Mouse (Mus musculus) activated CD4-positive, CD25-positive, alpha-beta regulatory T cell, adult 4 months (primary cell): Measurements from ENCODE around the gene Rab34. TPM values are rescaled to one million over a fixed set of nuclear protein-coding genes. Genes with fewer than 3 reads are reported as not detected.

Source experiments
- ATAC-seq: one replicate; pipeline ENCODE4 v1.8.0; 2017
- polyA plus RNA-seq, 2 experiments: library from polyadenylated mRNA; unstranded; fragments of 100-300 nt; shearing (Covaris generic); gene quantifications; one replicate each; pipeline ENCODE4 v1.2.1; 2017

The Rab34 gene
- polyA plus RNA-seq, 2 experiments from 2014 or later, result not detected

DNA sequence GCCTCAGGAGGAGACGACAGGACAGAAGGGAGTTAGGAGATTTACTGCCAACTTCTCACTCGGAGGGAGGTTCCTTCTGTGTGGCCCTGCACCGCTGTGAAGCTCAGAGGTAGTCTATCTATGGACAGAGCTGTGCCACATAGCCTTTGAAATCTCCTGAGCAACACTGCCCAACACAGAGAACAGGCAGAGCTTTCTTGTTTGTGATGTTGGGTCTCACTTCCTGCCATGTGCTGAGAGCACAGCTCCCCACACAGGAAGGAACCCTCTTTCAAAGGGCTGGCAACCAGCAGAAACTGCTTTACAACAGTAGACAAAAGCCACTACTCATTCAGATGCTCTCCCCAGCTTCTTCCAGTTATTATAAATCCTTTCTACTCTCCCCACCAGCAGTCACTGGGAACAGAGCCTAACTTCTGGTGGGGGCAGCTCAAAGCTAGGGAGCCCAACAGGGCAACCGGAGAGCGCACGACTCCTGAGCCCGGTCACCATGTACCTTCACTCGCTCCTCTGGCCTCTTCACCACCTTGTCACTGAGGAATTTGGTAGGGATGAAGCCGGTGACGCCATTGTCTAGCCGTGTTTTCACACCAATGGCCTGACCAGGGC, 27.6 kb downstream of the Rab34 start:
- peak; percentile 36 for ATAC-seq

DNA sequence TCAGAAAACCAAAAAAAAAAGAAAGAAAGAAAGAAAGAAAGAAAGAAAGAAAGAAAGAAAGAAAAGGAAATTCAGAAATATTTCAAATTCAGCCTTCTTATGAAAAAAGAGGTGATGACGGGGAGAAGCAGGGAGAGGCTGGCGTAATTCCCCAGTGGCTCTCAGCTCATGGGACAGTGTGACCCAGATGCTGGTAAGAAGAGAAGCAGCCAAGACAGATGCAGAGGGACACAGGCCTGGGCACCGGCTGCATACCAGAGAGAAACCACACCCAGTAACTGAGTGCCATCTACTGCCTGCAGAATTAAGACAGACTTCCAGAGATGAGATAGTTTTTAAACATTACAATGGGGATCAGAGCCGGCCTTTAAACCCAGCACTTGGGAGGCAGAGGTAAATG, 35.4 kb downstream of the Rab34 start:
- no peak for ATAC-seq

DNA sequence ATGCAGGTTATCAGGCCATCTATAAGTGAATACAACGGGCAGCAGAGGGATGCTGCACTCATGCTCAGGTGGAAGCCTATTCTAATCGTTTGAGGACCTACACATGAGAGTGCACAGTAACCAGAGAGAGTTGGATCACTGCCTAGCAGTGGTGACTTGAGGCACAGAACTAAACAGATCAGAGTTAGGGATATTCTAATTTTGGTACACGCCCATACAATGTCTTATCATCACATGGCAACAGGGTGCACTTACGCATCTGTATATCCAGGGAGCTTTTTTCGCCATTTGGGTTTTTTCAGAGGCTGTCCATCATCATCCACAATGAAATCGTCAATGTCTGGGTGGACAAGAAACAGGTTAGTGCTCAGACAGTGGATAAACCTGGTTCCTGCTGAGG, 43.3 kb downstream of the Rab34 start:
- ATAC-seq, result no peak

DNA sequence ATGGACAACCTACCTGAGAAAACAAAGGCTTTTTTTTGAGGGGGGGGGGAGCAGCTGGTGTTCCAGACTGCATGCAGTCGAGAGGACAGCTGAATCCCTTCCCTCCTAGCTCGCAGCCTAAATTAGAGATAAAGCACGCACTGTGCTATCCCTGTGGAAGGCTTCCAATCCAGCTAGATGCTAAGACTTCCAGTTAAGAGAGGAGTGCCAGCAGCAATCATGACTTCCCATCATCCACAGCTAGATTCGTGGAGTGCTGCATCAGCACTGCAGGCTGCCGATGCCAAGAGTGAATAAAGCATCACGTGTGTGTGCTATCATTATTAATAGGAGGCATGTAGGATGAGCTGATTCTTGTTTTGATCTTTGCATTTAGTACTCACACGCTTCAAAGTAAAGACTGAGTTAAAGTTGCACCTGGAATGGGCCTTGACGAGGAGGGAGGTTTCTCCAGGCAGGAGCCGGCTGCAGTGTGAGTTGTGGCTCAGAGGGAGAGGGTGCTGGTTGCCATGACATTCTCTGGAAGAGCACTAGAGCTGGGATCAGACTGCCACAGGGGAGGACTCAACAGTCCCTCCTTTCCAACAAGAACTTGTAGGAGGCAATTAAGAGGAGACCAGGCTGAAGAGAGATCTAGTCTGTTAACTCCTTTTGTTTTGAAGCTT, 52.1 kb downstream of the Rab34 start:
- no peak for ATAC-seq

Other genes with a start within 250 kb of the Rab34 start
- gene Phf12, start 205.7 kb upstream of the Rab34 start, polyA plus RNA-seq, result 10 to 100 TPM; 24.8 to 27.2 TPM
- 1 to 10 TPM; 1.3 to 2.4 TPM for gene Dhrs13, start 156.2 kb upstream of the Rab34 start, polyA plus RNA-seq
- gene Flot2, start 150.5 kb upstream of the Rab34 start, polyA plus RNA-seq, result 10 to 100 TPM; 23.2 to 28.6 TPM
- 10 to 100 TPM; 36.3 to 40.0 TPM for gene Eral1, start 108.0 kb upstream of the Rab34 start, polyA plus RNA-seq
- 10 to 100 TPM; 12.0 to 15.8 TPM for gene Fam222b, start 93.8 kb upstream of the Rab34 start, polyA plus RNA-seq
- gene Traf4, start 22.8 kb upstream of the Rab34 start, polyA plus RNA-seq, result 1 to 10 TPM; 3.4 to 5.0 TPM
- gene Nek8, start 11.8 kb upstream of the Rab34 start, polyA plus RNA-seq, result 10 to 100 TPM in 1 of 2 experiments, 1 to 10 TPM in 1; 9.4 to 13.2 TPM
- 1 to 10 TPM; 2.3 to 4.3 TPM for gene Tlcd1, start 11.7 kb upstream of the Rab34 start, polyA plus RNA-seq
- gene Rpl23a, start 4.8 kb upstream of the Rab34 start, polyA plus RNA-seq, result 1,000 to 10,000 TPM; 3,988 to 4,036 TPM
- gene Proca1, start 5.0 kb downstream of the Rab34 start, polyA plus RNA-seq, result 1 to 10 TPM in 1 of 2 experiments, under 1 TPM in 1; 0.49 to 2.5 TPM
- 100 to 1,000 TPM; 102 to 108 TPM for gene Sdf2, start 57.3 kb downstream of the Rab34 start, polyA plus RNA-seq
- gene Supt6, start 57.6 kb downstream of the Rab34 start, polyA plus RNA-seq, result 10 to 100 TPM; 14.4 to 18.0 TPM
- 10 to 100 TPM; 21.1 to 38.7 TPM for gene 2610507B11Rik, start 73.3 kb downstream of the Rab34 start, polyA plus RNA-seq
- gene BC030499, start 102.4 kb downstream of the Rab34 start, polyA plus RNA-seq, result 1 to 10 TPM in 1 of 2 experiments, under 1 TPM in 1; 0.65 to 1.2 TPM
- gene Spag5, start 113.1 kb downstream of the Rab34 start, polyA plus RNA-seq, result 1 to 10 TPM; 7.3 to 7.4 TPM
- 1 to 10 TPM; 5.6 to 8.6 TPM for gene Aldoc, start 134.5 kb downstream of the Rab34 start, polyA plus RNA-seq
- gene Pigs, start 140.0 kb downstream of the Rab34 start, polyA plus RNA-seq, result 10 to 100 TPM; 43.6 to 66.6 TPM
- gene Unc119, start 155.1 kb downstream of the Rab34 start, polyA plus RNA-seq, result 10 to 100 TPM; 17.0 to 17.6 TPM
- not detected for gene Foxn1, start 198.1 kb downstream of the Rab34 start, polyA plus RNA-seq
- not detected for gene Slc13a2, start 233.8 kb downstream of the Rab34 start, polyA plus RNA-seq